Mouse (Mus musculus) embryonic facial prominence, embryonic 15.5 days (tissue): Measurements from ENCODE around the gene Wrnip1. TPM values are rescaled to one million over a fixed set of nuclear protein-coding genes. Genes with fewer than 3 reads are reported as not detected.
A peak's percentile ranks its signal among the peaks of the same experiment; 100 is the strongest.

ENCODE experiments used
- ATAC-seq: fragments of 200-750 bp; cut with Nextera tagmentation; 2 replicates; pipeline ENCODE4 v1.8.0; 2017; ENCODE audit warnings: low read depth, moderate TSS enrichment; ENCODE audit not compliant: insufficient number of reproducible peaks, low FRiP score, low TSS enrichment
- H3K27ac ChIP-seq: fragments of 300-500 bp; sonication (generic); replicated peaks from 2 replicates; pipeline ENCODE4 v1.5.1; 2015; ENCODE audit warnings: mild to moderate bottlenecking, inconsistent platforms
- H3K27me3 ChIP-seq: fragments of 300-500 bp; sonication (generic); 2 replicates; pipeline ENCODE4 v1.6.1; 2015; ENCODE audit warnings: inconsistent platforms
- H3K36me3 ChIP-seq: fragments of 300-500 bp; sonication (generic); 2 replicates; pipeline ENCODE4 v1.6.1; 2015; ENCODE audit warnings: mild to moderate bottlenecking, inconsistent platforms
- H3K4me1 ChIP-seq: fragments of 300-500 bp; sonication (generic); 2 replicates; pipeline ENCODE4 v1.6.1; 2015; ENCODE audit warnings: inconsistent platforms
- H3K4me2 ChIP-seq: fragments of 300-500 bp; sonication (generic); replicated peaks from 2 replicates; pipeline ENCODE4 v1.6.1; 2015; ENCODE audit warnings: mild to moderate bottlenecking, inconsistent platforms
- H3K4me3 ChIP-seq: fragments of 300-500 bp; sonication (generic); replicated peaks from 2 replicates; pipeline ENCODE4 v1.5.1; 2015; ENCODE audit warnings: mild to moderate bottlenecking, inconsistent platforms
- H3K9ac ChIP-seq: fragments of 300-500 bp; sonication (generic); 2 replicates; pipeline ENCODE4 v1.6.1; 2015; ENCODE audit warnings: inconsistent platforms
- H3K9me3 ChIP-seq: fragments of 300-500 bp; sonication (generic); replicated peaks from 2 replicates; pipeline ENCODE4 v1.6.1; 2016; ENCODE audit warnings: inconsistent platforms
- WGBS: fragments of 180-500 bp; shearing (Covaris S2); methylation state at CpG from one replicate; pipeline ENCODE4 v1.1.7; 2015; 5-methylcytosine and 5-hydroxymethylcytosine counted together
- polyA plus RNA-seq: library from polyadenylated mRNA; unstranded; fragments of >200 nt; fragmentation: Nextera tagmentation; extraction: Ambion mirVana; gene quantifications from 2 replicates; pipeline ENCODE4 v1.2.1, GENCODE M21; 2015

Gene Wrnip1
- polyA plus RNA-seq, 1 experiment from 2014 or later: 31.6 TPM

- WGBS: 75% methylated on average over 8 of the region's 8 CpGs
- Histone ChIP-seq H3K4me2 (no peak within 1 kb of the TSS), H3K4me1 (no peaks in the 10 kb centered on the region), H3K9ac (no peak within 1 kb of the TSS), H3K9me3 (no peaks in the 10 kb centered on the region), H3K27ac (no peak within 1 kb of the TSS), H3K27me3 (no peaks in the 10 kb centered on the region), H3K36me3 (no peaks in the 10 kb centered on the region), H3K4me3 (no peak within 1 kb of the TSS)
- no peak for ATAC-seq
These were observed 18.0 kb upstream of the Wrnip1 start, which contains the start of gene Mylk4 for GRCm38 (mm10) chr13:32783816-32784215. TSS of gene Mylk4 (minus strand) at chr13:32783954.

- no peak for ATAC-seq
These were observed 14.3 kb upstream of the Wrnip1 start for GRCm38 (mm10) chr13:32787584-32787983.

GRCm38 (mm10) chr13:32789781-32790180 lies 12.1 kb upstream of the Wrnip1 start:
- 71% methylated on average over 4 of the region's 4 CpGs for WGBS

More at GRCm38 (mm10) chr13:32787584-32787983, 14.3 kb upstream of the Wrnip1 start:
- Histone ChIP-seq H3K36me3 (no peaks in the 10 kb centered on the region), H3K27ac (no peak overlapping the region), H3K4me1 (no peaks in the 10 kb centered on the region), H3K4me3 (no peak overlapping the region), H3K4me2 (no peak overlapping the region), H3K9ac (no peak overlapping the region), H3K27me3 (no peaks in the 10 kb centered on the region), H3K9me3 (no peaks in the 10 kb centered on the region)
- 60% methylated on average over 2 of the region's 2 CpGs for whole genome bisulfite sequencing

GRCm38 (mm10) chr13:32794619-32795018 lies 7.2 kb upstream of the Wrnip1 start:
- Histone ChIP-seq H3K27ac (no peak overlapping the region), H3K36me3 (no peaks in the 10 kb centered on the region), H3K4me1 (no peaks in the 10 kb centered on the region), H3K27me3 (no peaks in the 10 kb centered on the region), H3K9me3 (no peaks in the 10 kb centered on the region), H3K4me3 (no peak overlapping the region), H3K4me2 (no peak overlapping the region), H3K9ac (no peak overlapping the region)
- peak; percentile 67 for ATAC-seq
- 45% methylated on average over 2 of the region's 2 CpGs for WGBS

More at GRCm38 (mm10) chr13:32789781-32790180, 12.1 kb upstream of the Wrnip1 start:
- ATAC-seq: no peak
- no peak overlapping the region for H3K4me2 ChIP-seq
- H3K9ac ChIP-seq: no peak overlapping the region
- H3K27me3 ChIP-seq: no peaks in the 10 kb centered on the region
- H3K36me3 ChIP-seq: no peaks in the 10 kb centered on the region
- no peak overlapping the region for H3K27ac ChIP-seq
- H3K4me3 ChIP-seq: no peak overlapping the region
- no peaks in the 10 kb centered on the region for H3K9me3 ChIP-seq
- no peaks in the 10 kb centered on the region for H3K4me1 ChIP-seq

- Histone ChIP-seq H3K4me2 (no peak overlapping the region), H3K9me3 (no peaks in the 10 kb centered on the region), H3K4me1 (no peaks in the 10 kb centered on the region), H3K9ac (no peak overlapping the region), H3K4me3 (no peak overlapping the region), H3K36me3 (no peaks in the 10 kb centered on the region), H3K27me3 (no peaks in the 10 kb centered on the region), H3K27ac (no peak overlapping the region)
- 85% methylated on average over 5 of the region's 5 CpGs for WGBS
- no peak for ATAC-seq
These were observed 6.7 kb upstream of the Wrnip1 start for GRCm38 (mm10) chr13:32795166-32795565.

GRCm38 (mm10) chr13:32797085-32797484 lies 4.8 kb upstream of the Wrnip1 start:
- H3K4me1 ChIP-seq: peaks cover 6% of the 10 kb centered on the region; the same call in 1 of the 2 replicates
- H3K27ac ChIP-seq: no peak overlapping the region
- H3K4me2 ChIP-seq: no peak overlapping the region
- no peaks in the 10 kb centered on the region for H3K9me3 ChIP-seq
- H3K36me3 ChIP-seq: no peaks in the 10 kb centered on the region
- no peak overlapping the region for H3K9ac ChIP-seq
- ATAC-seq: no peak
- no peaks in the 10 kb centered on the region for H3K27me3 ChIP-seq
- WGBS: 62% methylated on average over 1 of the region's 1 CpGs
- no peak overlapping the region for H3K4me3 ChIP-seq

- Histone ChIP-seq H3K9ac (no peak overlapping the region), H3K36me3 (no peaks in the 10 kb centered on the region), H3K4me2 (no peak overlapping the region), H3K27ac (no peak overlapping the region), H3K4me1 (peaks cover 20% of the 10 kb centered on the region), H3K4me3 (no peak overlapping the region), H3K9me3 (no peaks in the 10 kb centered on the region), H3K27me3 (no peaks in the 10 kb centered on the region)
- WGBS: 55% methylated on average over 2 of the region's 2 CpGs
- ATAC-seq: no peak
These were observed 2.7 kb upstream of the Wrnip1 start for GRCm38 (mm10) chr13:32799131-32799530.

- H3K9ac ChIP-seq: no peak overlapping the region
- no peak overlapping the region for H3K27ac ChIP-seq
- peak overlapping the region; percentile 71 for H3K4me2 ChIP-seq
- ATAC-seq: no peak
- no peak overlapping the region for H3K4me3 ChIP-seq
- H3K27me3 ChIP-seq: no peaks in the 10 kb centered on the region
- H3K9me3 ChIP-seq: no peaks in the 10 kb centered on the region
- peaks cover 21% of the 10 kb centered on the region for H3K4me1 ChIP-seq
- H3K36me3 ChIP-seq: no peaks in the 10 kb centered on the region
These were observed 979 bp upstream of the Wrnip1 start for GRCm38 (mm10) chr13:32800859-32801258.

- peak within 1 kb of the TSS; percentile 86 for H3K27ac ChIP-seq
- H3K4me1 ChIP-seq: peaks cover 21% of the 10 kb centered on the region
- H3K4me2 ChIP-seq: peak within 1 kb of the TSS; percentile 71
- H3K9ac ChIP-seq: peak within 1 kb of the TSS; percentile 77
- no peaks in the 10 kb centered on the region for H3K9me3 ChIP-seq
- H3K27me3 ChIP-seq: no peaks in the 10 kb centered on the region
- WGBS: under 1% methylated on average over 92 of the region's 95 CpGs
- H3K36me3 ChIP-seq: peaks cover 9% of the 10 kb centered on the region
- H3K4me3 ChIP-seq: peak within 1 kb of the TSS; percentile 68
- ATAC-seq: peak; percentile 35
These were observed 632 bp downstream of the Wrnip1 start, which contains the start of gene D930007J09Rik for GRCm38 (mm10) chr13:32802259-32803081. TSS of gene D930007J09Rik (minus strand) at chr13:32802849.

GRCm38 (mm10) chr13:32803701-32804345 lies 2.0 kb downstream of the Wrnip1 start:
- Histone ChIP-seq H3K27ac (no peak overlapping the region), H3K4me1 (peaks cover 21% of the 10 kb centered on the region), H3K36me3 (peaks cover 12% of the 10 kb centered on the region), H3K9ac (no peak overlapping the region), H3K27me3 (no peaks in the 10 kb centered on the region), H3K9me3 (no peaks in the 10 kb centered on the region), H3K4me3 (peak overlapping the region; percentile 68), H3K4me2 (peak overlapping the region; percentile 71)
- ATAC-seq: no peak
- 70% methylated on average over 4 of the region's 4 CpGs for WGBS

- Histone ChIP-seq H3K36me3 (peaks cover 23% of the 10 kb centered on the region), H3K4me1 (peaks cover 15% of the 10 kb centered on the region), H3K4me2 (no peak overlapping the region), H3K9me3 (no peaks in the 10 kb centered on the region), H3K4me3 (no peak overlapping the region), H3K27ac (no peak overlapping the region), H3K27me3 (no peaks in the 10 kb centered on the region), H3K9ac (no peak overlapping the region)
- WGBS: 87% methylated on average over 7 of the region's 7 CpGs
- no peak for ATAC-seq
These were observed 5.0 kb downstream of the Wrnip1 start for GRCm38 (mm10) chr13:32806820-32807219.
